Mouse (Mus musculus) midbrain, embryonic 13.5 days (tissue): ENCODE data around the gene Scamp4. TPM values are rescaled to one million over a fixed set of nuclear protein-coding genes. Genes with fewer than 3 reads are reported as not detected.

Experiments
- ATAC-seq: fragments of 200-750 bp; cut with Nextera tagmentation; 2 replicates; pipeline ENCODE4 v1.8.0; 2017; ENCODE audit warnings: mild to moderate bottlenecking, moderate TSS enrichment, moderate library complexity
- H3K27ac ChIP-seq: fragments of 300-500 bp; sonication (generic); 2 replicates; pipeline ENCODE4 v1.5.1; 2015; ENCODE audit warnings: inconsistent platforms, mild to moderate bottlenecking, moderate library complexity
- H3K27me3 ChIP-seq: fragments of 300-500 bp; sonication (generic); 2 replicates; pipeline ENCODE4 v1.6.1; 2015; ENCODE audit warnings: mild to moderate bottlenecking, inconsistent platforms
- H3K36me3 ChIP-seq: fragments of 300-500 bp; sonication (generic); 2 replicates; pipeline ENCODE4 v1.6.1; 2015; ENCODE audit warnings: mild to moderate bottlenecking, inconsistent platforms
- H3K4me1 ChIP-seq: fragments of 300-500 bp; sonication (generic); replicated peaks from 2 replicates; pipeline ENCODE4 v1.6.1; 2015; ENCODE audit warnings: inconsistent platforms
- H3K4me2 ChIP-seq: fragments of 300-500 bp; sonication (generic); replicated peaks from 2 replicates; pipeline ENCODE4 v1.6.1; 2015; ENCODE audit warnings: moderate library complexity, mild to moderate bottlenecking, inconsistent platforms
- H3K4me3 ChIP-seq: fragments of 300-500 bp; sonication (generic); replicated peaks from 2 replicates; pipeline ENCODE4 v1.5.1; 2015; ENCODE audit warnings: mild to moderate bottlenecking, inconsistent platforms
- H3K9ac ChIP-seq: fragments of 300-500 bp; sonication (generic); replicated peaks from 2 replicates; pipeline ENCODE4 v1.6.1; 2015; ENCODE audit warnings: mild to moderate bottlenecking, inconsistent platforms
- H3K9me3 ChIP-seq: fragments of 300-500 bp; sonication (generic); 2 replicates; pipeline ENCODE4 v1.6.1; 2016; ENCODE audit warnings: mild to moderate bottlenecking, inconsistent platforms
- WGBS: fragments of 180-500 bp; shearing (Covaris S2); methylation state at CpG from one replicate; pipeline ENCODE4 v1.1.7; 2015; 5-methylcytosine and 5-hydroxymethylcytosine counted together
- polyA plus RNA-seq: library from polyadenylated mRNA; unstranded; fragments of >200 nt; fragmentation: Nextera tagmentation; extraction: Ambion mirVana; gene quantifications from 2 replicates; pipeline ENCODE4 v1.2.1, GENCODE M21; 2015

Scamp4 gene
- polyA plus RNA-seq, 1 experiment from 2014 or later = 60.3 TPM

DNA sequence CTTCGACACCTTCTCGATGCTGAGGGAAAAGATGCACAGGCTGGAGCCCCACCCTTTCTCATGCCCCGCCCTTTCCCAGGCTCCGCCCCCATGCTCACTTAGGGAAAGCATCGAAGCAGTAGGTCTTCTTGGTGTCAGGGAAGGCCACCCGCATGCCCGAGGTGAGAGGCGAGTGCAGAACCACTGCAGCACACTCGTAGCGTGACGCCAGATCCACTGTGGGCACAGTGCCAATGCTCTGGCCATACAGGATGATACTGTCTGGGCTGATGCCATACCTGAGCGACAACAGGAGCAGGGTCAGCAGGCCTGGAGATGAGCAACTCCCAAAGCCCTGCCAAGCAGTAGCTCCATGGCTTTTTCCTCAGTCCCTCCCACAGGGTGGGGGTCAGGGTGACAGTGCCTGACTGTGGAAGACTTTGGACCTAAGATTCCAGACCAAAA is 18.6 kb upstream of the Scamp4 start:
- 72% methylated on average over 12 of the region's 12 CpGs for WGBS
- H3K27ac ChIP-seq = no peak overlapping the region
- H3K36me3 ChIP-seq = peaks cover 38% of the 10 kb centered on the region
- peaks cover 30% of the 10 kb centered on the region for H3K4me1 ChIP-seq
- ATAC-seq = no peak
- no peak overlapping the region for H3K4me2 ChIP-seq
- no peaks in the 10 kb centered on the region for H3K27me3 ChIP-seq
- H3K4me3 ChIP-seq = no peak overlapping the region
- H3K9ac ChIP-seq = no peak overlapping the region
- H3K9me3 ChIP-seq = no peaks in the 10 kb centered on the region

DNA sequence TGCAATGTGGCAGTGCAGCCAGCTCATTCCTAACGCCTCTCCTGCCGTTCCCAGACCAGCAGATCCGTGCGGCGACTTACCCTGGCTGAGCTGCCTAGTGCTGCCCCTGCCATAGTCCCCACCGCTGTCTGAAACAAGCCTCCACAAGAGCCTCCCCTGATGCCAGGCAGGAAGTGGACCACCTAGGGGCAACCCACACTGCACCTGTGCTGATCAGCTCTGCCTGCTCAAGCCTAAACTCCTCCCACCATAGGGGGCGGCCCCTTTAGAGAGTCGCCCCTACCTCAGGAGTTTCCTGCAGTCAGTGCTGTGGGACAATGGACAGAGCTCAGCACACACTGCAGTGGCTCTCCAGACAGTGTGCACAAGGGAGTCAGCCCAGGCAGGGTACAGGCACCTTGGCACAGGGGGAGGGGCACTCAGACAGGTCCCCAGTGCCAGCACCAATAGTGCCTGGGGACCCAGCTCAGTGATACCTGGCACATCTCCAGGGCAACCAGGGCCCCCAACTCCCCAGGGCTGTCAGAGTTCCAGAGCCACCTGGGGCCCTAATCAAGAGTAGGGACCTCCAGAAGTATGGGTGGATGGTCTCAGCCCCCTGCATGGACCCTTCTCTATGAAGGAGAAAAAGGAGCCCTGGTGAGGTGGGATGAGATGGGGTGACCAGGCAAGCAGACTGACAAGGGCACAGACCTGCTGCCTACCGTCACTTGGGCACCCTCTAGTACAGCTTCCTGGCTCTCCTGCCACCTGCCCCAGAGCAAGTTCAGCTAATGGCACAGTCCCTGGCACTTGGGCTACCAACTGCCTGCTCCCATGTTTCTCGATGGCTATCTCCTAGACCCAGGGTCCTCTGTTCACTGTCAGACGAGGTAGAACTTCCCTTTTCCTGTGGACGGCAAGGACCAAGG is 17.8 kb upstream of the Scamp4 start:
- Histone ChIP-seq H3K4me1 (peaks cover 35% of the 10 kb centered on the region), H3K9me3 (no peaks in the 10 kb centered on the region), H3K27me3 (no peaks in the 10 kb centered on the region), H3K9ac (0 out of 2 replicates have a peak overlapping the region, but pooled peaks have one; percentile 16), H3K36me3 (peaks cover 38% of the 10 kb centered on the region), H3K27ac (no peak overlapping the region), H3K4me3 (no peak overlapping the region), H3K4me2 (no peak overlapping the region)
- 70% methylated on average over 12 of the region's 12 CpGs for WGBS
- no peak; the same call in 1 of the 2 replicates for ATAC-seq

DNA sequence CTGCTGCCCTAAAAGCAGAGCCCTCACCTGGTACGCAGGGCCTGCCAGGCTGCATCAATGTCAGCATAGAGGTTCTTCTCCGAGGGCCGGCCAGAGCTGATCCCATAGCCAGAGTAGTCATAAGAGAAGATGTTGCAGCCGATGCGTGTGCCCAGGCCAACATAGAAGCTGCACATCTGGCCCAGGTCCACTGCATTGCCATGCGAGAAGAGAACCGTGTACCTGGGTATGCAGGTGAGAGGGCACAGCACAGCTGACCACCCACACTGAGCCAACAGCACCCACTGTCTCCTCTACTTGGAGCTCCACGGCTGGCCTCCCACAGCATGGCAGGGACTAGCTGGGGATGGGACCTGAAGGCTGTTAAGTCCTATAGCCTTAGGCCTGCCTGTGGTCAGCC is 17.1 kb upstream of the Scamp4 start:
- 97% methylated on average over 8 of the region's 8 CpGs for WGBS
- peaks cover 38% of the 10 kb centered on the region for H3K36me3 ChIP-seq
- peaks cover 36% of the 10 kb centered on the region for H3K4me1 ChIP-seq
- ATAC-seq = no peak
- no peak overlapping the region for H3K4me3 ChIP-seq
- peak overlapping the region; percentile 16; the same call in 1 of the 2 replicates for H3K9ac ChIP-seq
- H3K27me3 ChIP-seq = no peaks in the 10 kb centered on the region
- H3K27ac ChIP-seq = no peak overlapping the region
- H3K9me3 ChIP-seq = no peaks in the 10 kb centered on the region
- H3K4me2 ChIP-seq = no peak overlapping the region

DNA sequence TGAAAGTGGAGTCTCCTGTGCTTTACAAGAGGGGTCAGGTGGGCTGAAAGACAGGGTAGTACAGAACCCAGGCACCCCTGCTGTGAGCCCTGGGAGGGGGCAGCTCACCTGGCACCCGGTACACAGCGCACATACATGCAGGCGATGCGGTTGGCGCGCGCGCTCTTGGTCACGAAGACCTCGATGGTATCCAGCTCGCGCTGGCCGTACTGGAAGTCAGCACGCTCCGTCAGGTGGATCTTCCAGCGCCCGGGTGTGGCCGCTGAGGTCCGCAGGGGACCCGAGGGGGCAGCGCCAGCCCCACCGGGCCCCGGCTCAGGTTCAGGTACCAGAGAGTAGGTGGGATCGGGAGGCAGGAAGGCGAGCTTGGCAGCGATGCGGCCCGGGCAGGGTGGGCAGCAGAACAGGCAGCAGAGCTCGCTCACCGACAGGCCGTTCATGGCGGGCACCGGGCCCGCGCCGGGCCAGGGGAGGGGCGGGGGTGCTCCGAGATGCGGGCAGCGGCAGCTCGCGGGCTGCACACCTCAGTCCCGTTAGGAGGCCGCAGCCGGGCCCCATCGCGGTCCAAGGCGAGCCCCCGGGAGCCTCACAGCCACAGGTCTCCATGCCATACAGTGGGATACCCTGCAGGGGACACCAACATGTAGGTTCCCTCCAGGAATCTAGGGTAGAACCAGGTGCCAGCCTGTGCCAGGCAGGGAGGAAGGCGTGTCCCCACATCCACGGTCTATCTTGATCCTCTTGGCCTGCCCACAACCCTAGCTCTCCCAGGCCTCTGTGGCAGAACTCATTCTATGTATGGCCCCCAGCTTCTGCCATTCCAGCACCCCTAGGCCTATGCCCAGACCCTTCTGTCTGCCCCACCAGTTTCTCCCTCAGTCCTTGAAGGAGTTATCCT is 16.0 kb upstream of the Scamp4 start:
- ATAC-seq = no peak
- WGBS = 96% methylated on average over 40 of the region's 51 CpGs
- Histone ChIP-seq H3K9me3 (no peaks in the 10 kb centered on the region), H3K4me1 (peaks cover 37% of the 10 kb centered on the region), H3K36me3 (peaks cover 38% of the 10 kb centered on the region), H3K27ac (peak overlapping the region; percentile 14; the same call in 1 of the 2 replicates), H3K27me3 (no peaks in the 10 kb centered on the region), H3K4me3 (no peak overlapping the region), H3K9ac (peak overlapping the region; percentile 10; the same call in 1 of the 2 replicates), H3K4me2 (no peak overlapping the region)

DNA sequence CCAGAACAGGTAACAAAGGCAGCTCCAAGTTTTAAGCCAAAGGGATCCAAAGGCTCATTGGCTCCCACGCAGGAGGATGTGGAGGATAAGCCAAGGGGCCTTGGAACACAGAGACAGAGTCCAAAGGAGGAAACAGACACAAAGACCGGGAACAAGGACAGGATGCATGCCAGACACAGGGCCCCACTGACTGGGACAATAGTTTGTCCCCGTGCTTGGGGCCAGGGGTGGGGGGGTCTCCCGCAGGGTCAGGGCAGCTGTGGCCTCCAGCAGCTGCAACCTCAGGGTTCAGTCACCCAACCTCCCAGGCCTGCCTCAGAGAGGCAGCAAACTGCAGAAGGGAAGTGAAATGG is 15.4 kb upstream of the Scamp4 start:
- no peaks in the 10 kb centered on the region for H3K27me3 ChIP-seq
- 44% methylated on average over 4 of the region's 4 CpGs for WGBS
- H3K9ac ChIP-seq = no peak overlapping the region
- H3K9me3 ChIP-seq = no peaks in the 10 kb centered on the region
- H3K4me2 ChIP-seq = no peak overlapping the region
- ATAC-seq = no peak
- no peak overlapping the region for H3K27ac ChIP-seq
- H3K36me3 ChIP-seq = peaks cover 38% of the 10 kb centered on the region
- H3K4me1 ChIP-seq = peaks cover 37% of the 10 kb centered on the region
- H3K4me3 ChIP-seq = no peak overlapping the region

DNA sequence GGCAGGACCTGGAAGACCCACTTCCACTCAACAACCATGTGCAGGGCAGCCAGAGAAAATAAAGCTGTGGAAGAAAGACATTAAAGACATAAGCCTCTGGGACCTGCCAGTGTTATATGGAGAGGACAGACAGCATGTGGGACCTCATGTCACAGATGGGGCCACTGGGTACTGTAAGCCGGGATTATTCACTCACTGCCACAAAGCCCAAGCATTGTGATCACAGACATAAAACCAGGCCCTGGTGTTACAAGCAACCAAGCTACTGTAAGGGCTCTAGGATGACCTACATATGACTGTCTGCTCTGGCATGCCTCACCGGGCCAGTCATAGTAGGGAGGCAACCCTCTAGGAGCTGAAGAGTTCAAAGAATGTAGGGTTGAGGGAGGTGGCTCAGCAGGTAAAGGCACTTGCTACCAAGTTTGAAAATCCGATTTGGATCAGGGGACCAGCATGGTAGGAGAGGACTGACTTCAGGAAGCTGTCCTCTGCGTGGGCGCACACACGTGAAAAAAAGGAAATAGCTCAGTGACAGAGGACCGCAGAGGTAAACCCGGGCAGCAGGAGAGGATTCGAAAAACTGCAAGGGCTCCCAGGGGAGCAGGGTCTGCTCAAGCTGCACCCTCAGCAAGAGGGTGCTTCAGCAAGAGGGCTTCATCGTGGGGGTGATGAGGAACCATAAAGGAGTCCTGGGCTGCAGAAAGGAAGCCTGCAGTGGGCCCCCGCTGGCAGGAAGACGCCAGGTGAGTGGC is 13.4 kb upstream of the Scamp4 start:
- 21% methylated on average over 12 of the region's 12 CpGs for WGBS
- Histone ChIP-seq H3K4me3 (peak overlapping the region; percentile 91), H3K4me1 (peaks cover 37% of the 10 kb centered on the region), H3K9me3 (no peaks in the 10 kb centered on the region), H3K9ac (peak overlapping the region; percentile 98), H3K27ac (peak overlapping the region; percentile 65; the same call in 1 of the 2 replicates), H3K4me2 (peak overlapping the region; percentile 100), H3K36me3 (peaks cover 23% of the 10 kb centered on the region), H3K27me3 (no peaks in the 10 kb centered on the region)
- no peak for ATAC-seq

DNA sequence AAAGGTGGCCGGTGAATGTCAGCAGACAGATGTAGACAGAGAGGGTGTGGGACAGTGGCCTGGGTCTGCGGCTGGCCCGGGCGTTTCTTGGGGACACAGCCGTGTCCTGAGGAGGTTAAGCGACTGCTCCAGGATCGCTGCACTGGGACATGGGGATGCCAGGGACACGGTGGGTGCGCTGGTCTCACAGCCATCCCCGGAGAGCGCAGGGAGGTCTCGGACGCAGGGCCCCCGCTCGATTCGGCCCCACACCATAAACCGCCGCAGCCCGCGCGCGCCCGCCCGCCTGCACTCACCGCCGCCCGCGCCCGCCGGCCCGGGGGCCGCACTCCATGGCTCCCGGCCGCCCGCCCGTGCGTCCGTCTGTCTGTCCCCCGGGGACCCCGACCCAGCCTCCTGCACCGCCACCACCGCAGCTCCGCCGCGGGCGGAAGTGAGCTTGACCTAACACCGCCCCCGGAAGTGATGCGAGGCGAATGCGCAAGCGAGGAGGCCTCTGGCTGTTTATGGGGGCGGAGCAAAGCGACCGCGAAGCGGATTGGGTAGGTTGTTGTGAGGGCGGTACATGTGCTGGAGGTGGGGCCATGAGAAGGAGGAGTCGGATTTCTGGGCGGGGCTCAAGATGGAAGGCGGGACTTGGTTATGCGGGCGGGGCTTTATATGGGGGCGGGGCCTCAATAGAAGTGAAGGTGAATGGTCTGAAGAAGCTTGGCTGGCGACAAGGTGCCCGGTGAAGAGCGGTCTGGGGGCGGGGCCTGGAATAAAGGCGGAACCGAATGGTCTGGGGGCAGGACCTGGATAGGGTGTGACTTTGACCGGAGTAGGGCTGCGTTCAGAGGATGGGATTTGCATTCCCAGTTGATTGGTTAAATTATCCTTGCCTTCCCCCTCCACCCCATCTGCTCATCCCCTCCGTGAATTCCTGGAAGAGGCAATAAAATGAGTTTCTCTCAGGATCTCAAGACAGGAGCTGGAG is 12.5 kb upstream of the Scamp4 start, which contains the start of gene Abhd17a:
TSS of gene Abhd17a (minus strand) at position 463 of the 976 bp plus-strand sequence.
- Histone ChIP-seq H3K36me3 (peaks cover 16% of the 10 kb centered on the region), H3K4me1 (peaks cover 35% of the 10 kb centered on the region), H3K27ac (peak within 1 kb of the TSS; percentile 65; the same call in 1 of the 2 replicates), H3K9ac (peak within 1 kb of the TSS; percentile 98), H3K4me3 (peak within 1 kb of the TSS; percentile 91), H3K4me2 (peak within 1 kb of the TSS; percentile 100), H3K9me3 (no peaks in the 10 kb centered on the region), H3K27me3 (no peaks in the 10 kb centered on the region)
- ATAC-seq = peak; percentile 96
- WGBS = under 1% methylated on average over 70 of the region's 73 CpGs

DNA sequence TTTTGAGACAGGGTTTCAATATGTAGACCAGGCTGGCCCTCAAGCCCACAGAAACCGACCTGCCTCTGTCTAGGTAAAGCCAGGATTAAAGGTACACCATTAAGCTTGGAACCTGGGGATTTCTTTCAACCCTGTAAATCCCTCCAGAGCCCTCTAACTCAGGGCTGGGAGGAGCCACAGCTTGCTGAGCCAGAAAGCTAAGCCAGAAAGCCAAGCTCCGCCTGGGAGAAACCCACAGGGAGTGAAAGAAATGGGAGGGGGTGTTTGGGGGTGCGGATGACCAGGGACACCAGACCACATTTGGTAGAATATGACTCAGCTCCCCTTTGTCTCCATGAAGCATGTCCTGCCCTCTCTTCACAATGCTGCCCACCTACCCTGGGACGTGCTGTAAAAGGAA is 6.4 kb upstream of the Scamp4 start:
- Histone ChIP-seq H3K9ac (no peak overlapping the region), H3K4me3 (no peak overlapping the region), H3K9me3 (no peaks in the 10 kb centered on the region), H3K27me3 (peaks cover 11% of the 10 kb centered on the region; the same call in 1 of the 2 replicates), H3K4me1 (no peaks in the 10 kb centered on the region), H3K36me3 (no peaks in the 10 kb centered on the region), H3K4me2 (no peak overlapping the region), H3K27ac (no peak overlapping the region)
- ATAC-seq = no peak
- 47% methylated on average over 4 of the region's 4 CpGs for WGBS

DNA sequence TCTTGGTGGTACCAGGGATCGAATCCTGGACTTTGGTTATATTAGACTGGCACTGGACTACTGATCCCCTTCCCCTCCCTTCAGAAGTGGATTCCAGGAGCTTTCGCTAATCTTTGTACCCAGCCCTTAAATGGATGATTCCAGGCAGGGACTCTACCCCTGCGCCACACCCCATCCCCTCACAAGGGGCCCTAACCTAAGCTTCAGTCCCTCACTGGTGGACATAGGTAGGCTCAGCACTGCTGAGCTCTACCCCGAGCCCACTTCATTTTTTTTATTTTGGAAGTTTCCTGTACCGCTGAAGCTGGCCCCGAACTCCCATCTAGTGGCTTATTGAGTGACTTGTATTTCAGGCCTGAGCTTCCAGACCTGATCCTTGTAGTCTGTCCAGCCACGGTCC is 692 bp downstream of the Scamp4 start:
- peak overlapping the region; percentile 78 for H3K9ac ChIP-seq
- peak overlapping the region; percentile 69 for H3K4me3 ChIP-seq
- peaks cover 20% of the 10 kb centered on the region for H3K4me1 ChIP-seq
- ATAC-seq = peak; percentile 58
- H3K36me3 ChIP-seq = peaks cover 24% of the 10 kb centered on the region
- H3K27me3 ChIP-seq = no peaks in the 10 kb centered on the region
- peak overlapping the region; percentile 96 for H3K4me2 ChIP-seq
- 43% methylated on average over 7 of the region's 7 CpGs for WGBS
- no peaks in the 10 kb centered on the region for H3K9me3 ChIP-seq
- peak overlapping the region; percentile 90 for H3K27ac ChIP-seq

DNA sequence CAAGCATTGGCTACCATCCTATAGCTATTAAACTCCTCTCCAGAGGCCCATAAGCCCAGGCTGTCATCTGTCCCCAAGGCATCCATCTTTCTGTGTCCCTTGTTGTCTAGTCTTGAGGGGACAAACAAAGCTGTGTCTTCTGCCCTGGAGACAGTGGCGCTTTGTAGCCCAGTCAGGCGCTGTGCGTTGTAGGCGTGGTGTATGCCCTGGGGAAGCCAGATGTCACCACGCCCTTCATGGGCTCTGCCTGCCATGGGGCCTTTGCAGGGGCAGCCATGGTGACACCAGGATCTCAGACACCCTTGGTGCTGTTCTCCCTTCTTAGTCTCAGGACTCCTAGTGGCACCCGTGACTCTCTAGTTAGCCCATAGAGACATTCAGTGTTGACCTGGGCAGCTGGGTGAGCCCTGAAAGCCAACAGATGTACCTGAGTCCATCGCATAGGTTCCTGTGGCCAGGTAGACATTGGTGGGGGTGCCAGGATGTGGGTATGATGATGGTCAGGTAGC is 1.4 kb downstream of the Scamp4 start:
- Histone ChIP-seq H3K27me3 (no peaks in the 10 kb centered on the region), H3K4me2 (peak overlapping the region; percentile 96), H3K9me3 (no peaks in the 10 kb centered on the region), H3K4me3 (peak overlapping the region; percentile 69), H3K4me1 (peaks cover 20% of the 10 kb centered on the region), H3K9ac (peak overlapping the region; percentile 78), H3K27ac (peak overlapping the region; percentile 90; the same call in 1 of the 2 replicates), H3K36me3 (peaks cover 31% of the 10 kb centered on the region)
- no peak for ATAC-seq
- WGBS = 93% methylated on average over 7 of the region's 7 CpGs
